Mouse (Mus musculus) MEL (cell line): Measurements from ENCODE around the gene Chsy1.

Experiments used
- MAZ ChIP-seq: IDR thresholded peaks from 2 replicates; pipeline ENCODE4 v1.6.1; 2012; ENCODE audit warnings: low read depth, mild to moderate bottlenecking, inconsistent platforms, low read length, improper control_type of control experiment
- RCOR1 ChIP-seq: IDR thresholded peaks from 2 replicates; pipeline ENCODE4 v1.6.1; 2012; ENCODE audit warnings: low read depth, mild to moderate bottlenecking, inconsistent platforms, low read length, improper control_type of control experiment

DNA sequence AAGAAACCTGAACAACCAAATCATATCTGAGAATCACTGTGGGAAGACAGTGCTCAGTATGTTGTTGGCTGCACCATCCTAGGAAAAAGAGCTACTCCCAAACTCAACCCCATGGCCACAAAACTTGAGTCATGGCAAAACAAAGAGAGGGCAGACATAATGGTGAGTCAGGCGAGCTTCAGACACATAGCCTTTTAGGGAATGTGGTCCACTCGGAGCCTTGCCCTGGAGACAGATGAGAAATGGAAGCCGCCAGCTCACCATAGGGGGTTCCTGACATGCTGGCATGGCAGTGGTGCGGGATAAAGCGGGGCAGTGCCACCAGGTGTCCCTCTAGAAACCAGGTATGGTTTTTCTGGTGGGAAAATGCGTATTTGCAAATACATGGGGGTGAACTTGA, 68.8 kb downstream of the Chsy1 start:
- TF ChIP-seq MAZ (no peak), RCOR1 (no peak)
